In the genomic region with DNA sequence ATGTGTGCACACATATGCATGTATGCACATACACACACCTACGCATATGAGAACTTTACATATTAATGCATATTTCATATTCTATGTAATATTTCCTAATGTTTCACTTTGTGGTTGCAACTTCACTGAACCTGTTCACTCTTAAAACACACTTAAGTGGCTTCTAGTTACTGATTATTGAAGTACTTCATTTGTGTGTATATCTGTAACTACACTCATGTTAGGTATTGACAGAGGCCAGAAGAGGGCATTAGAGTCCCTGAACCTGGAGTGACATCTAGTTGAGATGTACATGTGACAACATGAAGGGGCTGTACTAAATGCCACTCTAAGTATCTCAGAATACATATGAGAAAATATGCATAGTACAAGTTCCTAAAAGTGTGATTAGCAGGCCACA, we compare ENCODE assay signal across 16 mouse cellular contexts.
"Had no signal": no experiment of that assay in that cellular context is flagged by ENCODE, and none has a peak within 500 bp of the region (broad histone marks: within the 10 kb centered on the region; RNA-seq: fewer than 3 reads in every experiment).

No protein-coding gene starts in this region.

- ATAC-seq: midbrain, embryonic 16.5 days had no signal

- H3K9ac ChIP-seq: lung, embryonic 14.5 days; midbrain, embryonic 12.5 days; neural tube, embryonic 13.5 days; neural tube, embryonic 15.5 days; stomach, embryonic 15.5 days had no signal

- H3K9me3 ChIP-seq: midbrain, embryonic 10.5 days; midbrain, embryonic 12.5 days; neural tube, embryonic 13.5 days; stomach, embryonic 15.5 days had no signal

- H3K27ac ChIP-seq: midbrain, embryonic 10.5 days; midbrain, embryonic 12.5 days; neural tube, embryonic 13.5 days; neural tube, embryonic 15.5 days; stomach, embryonic 15.5 days had no signal

- H3K4me3 ChIP-seq: midbrain, embryonic 10.5 days; midbrain, embryonic 12.5 days; myocyte; neural tube, embryonic 13.5 days; neural tube, embryonic 15.5 days; stomach, embryonic 15.5 days had no signal

- H3K36me3 ChIP-seq: midbrain, embryonic 10.5 days; midbrain, embryonic 12.5 days; neural tube, embryonic 13.5 days; neural tube, embryonic 15.5 days; stomach, embryonic 15.5 days had no signal

- H3K4me1 ChIP-seq: midbrain, embryonic 10.5 days; midbrain, embryonic 12.5 days; neural tube, embryonic 13.5 days; neural tube, embryonic 15.5 days; stomach, embryonic 15.5 days had no signal

- DNase-seq: lung, adult 18-20 months; lung, embryonic 14.5 days; lung, postnatal 14 days; lung, postnatal 36 days; midbrain, embryonic 14.5 days; right cerebral cortex, postnatal 14 days; thymus, adult 18-20 months; thymus, postnatal 14 days; thymus, postnatal 36 days had no signal

- H3K27me3 ChIP-seq: midbrain, embryonic 12.5 days; neural tube, embryonic 13.5 days; neural tube, embryonic 15.5 days; stomach, embryonic 15.5 days had no signal

- H3K4me2 ChIP-seq: lung, embryonic 14.5 days; midbrain, embryonic 12.5 days; neural tube, embryonic 13.5 days; neural tube, embryonic 15.5 days; stomach, embryonic 15.5 days had no signal
